Mouse (Mus musculus): ENCODE measurements around the gene Wdr34. TPM values are rescaled to one million over a fixed set of nuclear protein-coding genes. Genes with fewer than 3 reads are reported as not detected.

Gene Wdr34
- 42.3 and 42.5 TPM in 2 replicates for polyA plus RNA-seq (2016; fragmentation: Nextera tagmentation; extraction: Ambion mirVana)

DNA sequence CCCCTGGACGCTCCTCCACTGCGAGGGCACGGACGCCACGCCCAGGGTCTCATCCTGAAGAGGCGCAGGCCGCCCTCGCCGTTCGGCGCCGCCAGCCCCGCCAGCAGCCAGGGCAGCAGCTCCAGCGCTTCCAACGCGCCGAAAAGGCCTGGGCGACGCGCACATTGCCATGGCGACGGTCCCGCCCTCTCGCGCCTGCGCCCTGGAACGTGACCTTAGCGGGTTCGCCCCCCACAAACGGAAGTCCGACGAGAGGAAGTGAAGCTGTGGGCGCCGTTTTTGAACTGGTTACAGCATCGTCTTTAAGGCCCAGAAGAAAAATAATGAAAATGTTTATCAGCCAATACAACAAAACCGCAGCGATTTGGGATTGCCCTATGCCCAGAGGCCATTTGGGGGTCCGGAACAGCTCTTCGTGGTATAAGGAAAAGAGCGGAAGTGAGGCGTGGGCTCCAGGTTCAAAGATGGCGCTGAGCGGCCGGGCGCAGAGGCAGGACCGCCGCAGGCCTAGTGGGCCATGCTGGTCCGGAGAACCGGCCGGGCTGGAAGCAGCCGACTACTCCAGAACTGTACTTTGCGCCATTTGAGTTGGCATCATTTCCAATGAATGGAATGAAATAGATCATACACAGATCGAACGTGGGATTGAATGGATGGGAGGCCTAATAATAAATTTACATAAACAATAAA, at the start of gene Wdr34:
TSS of gene Wdr34 (minus strand) at position 183 of the 690 bp plus-strand sequence.
- peak within 1 kb of the TSS; percentile 68 for H3K9ac ChIP-seq
- H3K36me3 ChIP-seq (replicated peaks) = peaks cover 8% of the 10 kb centered on the region
- 1% methylated on average over 54 of the region's 54 CpGs for WGBS
- no peaks in the 10 kb centered on the region for H3K9me3 ChIP-seq
- peaks cover 11% of the 10 kb centered on the region; the same call in 1 of the 2 replicates for H3K4me1 ChIP-seq
- H3K27ac ChIP-seq = peak within 1 kb of the TSS; percentile 88
- peak within 1 kb of the TSS; percentile 56 for H3K4me3 ChIP-seq (replicated peaks)
- peaks cover 15% of the 10 kb centered on the region; the same call in 1 of the 2 replicates for H3K27me3 ChIP-seq
- ATAC-seq (ENCODE audit: low FRiP score) = peak; percentile 97
- peak within 1 kb of the TSS; percentile 58 for H3K4me2 ChIP-seq

DNA sequence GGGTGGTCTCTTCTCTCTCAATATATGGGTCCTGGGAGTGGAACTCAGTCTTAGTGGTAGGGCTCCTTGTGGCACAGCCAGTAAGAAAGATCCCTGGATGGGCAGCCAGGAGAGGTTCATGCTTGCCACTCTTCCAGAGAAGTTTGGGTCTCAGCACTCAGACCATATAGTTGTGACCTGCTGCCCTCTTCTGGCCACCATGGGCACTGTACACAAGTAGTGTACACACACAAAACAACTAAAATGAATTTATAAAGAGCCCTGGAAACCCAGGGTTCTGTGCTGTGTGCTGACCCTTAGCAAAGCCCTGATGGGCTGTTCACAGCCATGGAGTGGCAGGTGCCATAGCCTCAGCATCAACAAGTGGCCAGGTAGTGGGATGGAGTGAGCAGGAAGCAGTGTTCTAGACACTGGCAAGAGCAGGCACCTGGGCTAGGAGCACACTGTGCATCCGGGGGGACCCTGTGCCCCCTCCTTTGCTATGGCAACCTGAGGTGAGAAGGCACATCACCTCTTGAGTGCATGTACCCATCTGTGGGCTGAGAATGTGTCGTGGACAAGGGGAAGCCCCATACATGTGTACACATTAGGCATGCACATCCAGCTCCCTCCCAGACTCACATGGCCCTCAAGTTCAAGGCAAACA, 47.3 kb upstream of the Wdr34 start:
- Histone ChIP-seq H3K27ac (no peak overlapping the region), H3K4me1 (peaks cover 17% of the 10 kb centered on the region), H3K9me3 (no peaks in the 10 kb centered on the region), H3K4me2 (no peak overlapping the region), H3K27me3 (no peaks in the 10 kb centered on the region), H3K9ac (no peak overlapping the region), H3K4me3 (replicated peaks) (no peak overlapping the region), H3K36me3 (replicated peaks) (peaks cover 38% of the 10 kb centered on the region)
- ATAC-seq (ENCODE audit: low FRiP score) = no peak
- 72% methylated on average over 2 of the region's 2 CpGs for WGBS

DNA sequence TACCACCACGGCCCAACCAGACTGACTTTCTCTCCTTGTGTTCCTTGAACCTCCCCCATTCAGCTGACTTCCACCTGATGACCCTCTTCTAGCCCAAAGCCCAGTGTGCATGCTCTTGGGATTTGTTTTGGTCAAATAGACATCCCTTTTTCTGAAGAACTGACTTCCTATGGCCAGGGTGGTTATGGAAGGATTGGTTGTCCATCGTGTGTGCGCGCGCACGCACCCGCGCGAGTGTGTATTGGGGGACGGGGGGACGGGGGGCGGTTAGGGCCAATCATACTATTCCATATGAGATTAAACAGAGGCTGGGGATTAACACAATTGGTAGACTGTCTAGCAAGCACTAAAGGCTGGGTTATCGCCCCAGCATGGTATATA, 45.5 kb upstream of the Wdr34 start:
- no peaks in the 10 kb centered on the region for H3K27me3 ChIP-seq
- peaks cover 17% of the 10 kb centered on the region for H3K4me1 ChIP-seq
- no peaks in the 10 kb centered on the region for H3K9me3 ChIP-seq
- 0 out of 2 replicates have a peak overlapping the region, but pooled peaks have one; percentile 27 for H3K27ac ChIP-seq
- no peak for ATAC-seq (ENCODE audit: low FRiP score)
- WGBS = 1% methylated on average over 13 of the region's 13 CpGs
- H3K36me3 ChIP-seq (replicated peaks) = peaks cover 29% of the 10 kb centered on the region
- H3K4me2 ChIP-seq = peak overlapping the region; percentile 68
- peak overlapping the region; percentile 42 for H3K9ac ChIP-seq
- H3K4me3 ChIP-seq (replicated peaks) = peak overlapping the region; percentile 63

DNA sequence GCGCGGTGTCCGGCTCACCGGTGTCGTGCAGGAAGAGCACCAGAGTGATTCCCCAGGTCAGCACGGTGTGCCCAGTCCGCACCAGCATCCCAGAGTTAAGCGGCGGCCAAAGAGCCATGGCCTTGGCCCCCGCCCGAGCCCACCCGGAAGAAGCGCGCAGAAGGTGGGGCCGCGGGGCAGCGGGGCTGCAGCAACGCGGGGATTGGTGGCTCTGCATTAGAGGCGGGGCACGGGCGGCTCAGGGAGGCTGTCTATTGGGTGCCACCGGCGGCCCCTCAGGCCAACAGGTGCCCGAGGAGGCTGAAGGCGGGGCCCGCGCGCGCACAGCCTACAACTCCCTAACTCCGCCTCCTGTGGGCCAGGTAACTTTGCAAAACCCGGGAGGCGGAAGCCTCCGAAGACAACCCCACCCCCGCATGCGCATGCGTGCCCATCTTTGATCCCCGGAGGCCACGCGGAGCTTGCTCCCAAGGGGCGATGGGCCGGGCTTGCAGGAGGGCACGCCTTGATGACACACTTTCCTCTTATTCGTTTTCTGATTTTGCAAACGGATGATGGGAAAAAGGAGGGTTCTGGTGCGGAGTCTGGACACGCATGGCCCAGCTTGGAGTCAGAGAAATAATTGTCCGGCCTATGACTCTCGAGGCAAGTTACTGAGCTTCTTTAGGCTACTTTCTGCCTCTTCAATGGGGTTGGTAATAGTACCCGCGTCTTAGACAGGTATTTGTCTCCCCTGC, 45.0 kb upstream of the Wdr34 start, which contains the start of gene Zdhhc12:
TSS of gene Zdhhc12 (minus strand) at position 178 of the 737 bp plus-strand sequence.
- H3K4me3 ChIP-seq (replicated peaks) = peak within 1 kb of the TSS; percentile 63
- no peaks in the 10 kb centered on the region for H3K27me3 ChIP-seq
- ATAC-seq (ENCODE audit: low FRiP score) = peak; percentile 97
- H3K27ac ChIP-seq = peak within 1 kb of the TSS; percentile 38; the same call in 1 of the 2 replicates
- peaks cover 23% of the 10 kb centered on the region for H3K36me3 ChIP-seq (replicated peaks)
- H3K9ac ChIP-seq = peak within 1 kb of the TSS; percentile 63
- no peaks in the 10 kb centered on the region for H3K9me3 ChIP-seq
- H3K4me1 ChIP-seq = peaks cover 17% of the 10 kb centered on the region
- WGBS = under 1% methylated on average over 43 of the region's 51 CpGs
- peak within 1 kb of the TSS; percentile 68 for H3K4me2 ChIP-seq

DNA sequence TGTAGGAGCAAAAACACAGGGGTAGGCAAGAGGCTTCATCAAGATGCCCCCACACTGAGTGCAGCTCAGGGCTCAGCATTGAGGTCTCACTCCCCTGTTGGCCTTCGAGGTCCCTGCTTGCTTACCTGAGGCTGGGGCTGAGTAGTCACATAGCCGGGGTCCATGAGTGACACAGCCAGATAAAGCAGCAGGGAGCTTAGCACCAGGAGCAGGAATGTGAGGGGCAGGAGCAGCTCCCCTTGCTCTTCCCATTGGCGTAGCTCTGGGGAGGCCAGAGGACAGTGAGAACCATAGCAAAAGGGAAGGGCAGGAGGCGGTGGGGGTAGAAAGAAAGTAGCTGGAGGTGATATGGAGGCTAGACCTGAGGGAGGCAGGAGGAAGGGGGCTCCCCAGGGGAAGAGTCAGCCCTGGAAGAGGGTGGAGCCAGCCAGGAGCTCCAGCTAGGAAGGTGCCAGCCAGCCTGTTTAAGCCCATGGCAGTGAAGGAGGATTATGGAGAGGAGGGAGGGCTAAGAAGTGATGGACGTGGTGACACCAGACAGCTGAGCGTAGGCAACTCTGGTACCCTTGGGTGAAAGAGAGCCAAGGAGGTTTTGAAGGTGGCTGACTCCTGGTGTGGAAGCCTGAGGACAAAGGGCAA, 43.7 kb upstream of the Wdr34 start:
- 57% methylated on average over 6 of the region's 6 CpGs for WGBS
- H3K4me1 ChIP-seq = peaks cover 17% of the 10 kb centered on the region
- peak overlapping the region; percentile 63; the same call in 1 of the 2 replicates for H3K9ac ChIP-seq
- no peaks in the 10 kb centered on the region for H3K27me3 ChIP-seq
- H3K4me3 ChIP-seq (replicated peaks) = peak overlapping the region; percentile 63; the same call in 1 of the 2 replicates
- peak overlapping the region; percentile 68 for H3K4me2 ChIP-seq
- no peak for ATAC-seq (ENCODE audit: low FRiP score)
- H3K9me3 ChIP-seq = no peaks in the 10 kb centered on the region
- H3K27ac ChIP-seq = no peak overlapping the region
- peaks cover 14% of the 10 kb centered on the region for H3K36me3 ChIP-seq (replicated peaks)

DNA sequence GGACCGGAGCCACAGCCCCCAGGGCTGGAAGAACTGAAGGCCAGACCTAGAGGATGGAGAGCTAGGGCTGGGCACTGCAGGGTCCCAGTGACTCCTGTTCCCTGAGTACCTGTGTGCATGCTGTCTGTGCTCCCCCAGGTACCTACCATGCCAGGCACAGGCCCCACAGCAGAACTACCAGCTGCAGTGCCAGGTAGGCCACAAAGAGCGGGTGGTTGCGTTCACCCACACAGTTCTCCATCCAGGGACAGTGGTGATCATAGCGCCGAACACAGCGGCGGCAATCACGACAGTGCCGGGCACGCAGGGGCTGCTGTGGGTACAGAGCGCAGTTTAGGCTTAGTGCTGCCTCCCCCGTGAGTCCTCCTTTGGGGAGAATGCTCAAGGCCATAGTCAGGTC, 42.8 kb upstream of the Wdr34 start:
- Histone ChIP-seq H3K4me3 (replicated peaks) (no peak overlapping the region), H3K36me3 (replicated peaks) (peaks cover 14% of the 10 kb centered on the region), H3K4me2 (no peak overlapping the region), H3K9ac (no peak overlapping the region), H3K4me1 (peaks cover 17% of the 10 kb centered on the region), H3K27ac (no peak overlapping the region), H3K9me3 (no peaks in the 10 kb centered on the region), H3K27me3 (no peaks in the 10 kb centered on the region)
- ATAC-seq (ENCODE audit: low FRiP score) = no peak
- WGBS = 91% methylated on average over 12 of the region's 12 CpGs

DNA sequence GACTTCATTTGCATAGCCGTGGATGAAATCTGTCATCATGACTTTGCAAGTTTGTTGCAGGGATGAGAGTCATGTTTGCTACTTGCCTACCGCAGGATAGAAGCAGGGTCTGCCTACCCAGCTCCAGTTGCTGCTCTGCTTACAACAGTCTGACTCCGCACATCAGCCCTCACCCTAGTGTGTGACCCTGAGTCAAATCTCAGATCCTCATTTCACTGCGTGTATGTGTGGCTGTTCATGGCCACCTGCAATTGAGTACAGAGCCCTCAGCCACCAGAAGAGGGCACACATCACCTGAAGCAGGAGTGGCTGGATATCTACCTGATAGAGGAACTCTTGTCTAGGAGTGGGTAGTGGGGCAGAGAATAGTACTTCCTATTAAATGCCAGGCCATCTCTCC, 38.6 kb upstream of the Wdr34 start:
- no peak for ATAC-seq (ENCODE audit: low FRiP score)
- H3K4me3 ChIP-seq (replicated peaks) = no peak overlapping the region
- H3K4me2 ChIP-seq = no peak overlapping the region
- peaks cover 10% of the 10 kb centered on the region for H3K4me1 ChIP-seq
- no peaks in the 10 kb centered on the region for H3K27me3 ChIP-seq
- H3K9me3 ChIP-seq = no peaks in the 10 kb centered on the region
- H3K27ac ChIP-seq = no peak overlapping the region
- peaks cover 14% of the 10 kb centered on the region for H3K36me3 ChIP-seq (replicated peaks)
- H3K9ac ChIP-seq = no peak overlapping the region
- 95% methylated on average over 4 of the region's 4 CpGs for WGBS

DNA sequence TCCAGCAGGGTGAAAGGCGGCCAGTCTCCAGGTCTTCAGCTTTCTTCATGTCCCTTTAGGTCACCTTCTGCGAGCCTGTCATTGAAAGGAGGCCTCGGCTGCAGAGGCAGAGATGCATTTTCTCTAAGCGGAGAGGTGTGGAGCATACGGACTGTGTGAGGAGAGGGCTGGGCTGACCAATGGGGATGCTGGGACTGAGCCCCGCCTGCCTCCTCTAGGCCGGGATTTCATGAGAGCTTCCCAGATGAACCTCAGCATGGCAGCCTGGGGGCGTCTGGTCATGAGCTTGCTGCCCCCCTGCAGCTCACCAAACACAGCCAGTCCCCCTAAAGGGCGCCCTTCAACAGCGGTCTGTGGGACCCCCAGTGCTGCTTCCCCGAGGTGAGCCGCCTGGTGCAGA, 36.0 kb upstream of the Wdr34 start:
- H3K27ac ChIP-seq = no peak overlapping the region
- no peaks in the 10 kb centered on the region for H3K9me3 ChIP-seq
- no peaks in the 10 kb centered on the region for H3K27me3 ChIP-seq
- H3K4me3 ChIP-seq (replicated peaks) = peak overlapping the region; percentile 4; the same call in 1 of the 2 replicates
- ATAC-seq (ENCODE audit: low FRiP score) = peak; percentile 49; the same call in 1 of the 2 replicates
- 12% methylated on average over 12 of the region's 12 CpGs for WGBS
- peaks cover 10% of the 10 kb centered on the region for H3K4me1 ChIP-seq
- H3K36me3 ChIP-seq (replicated peaks) = 0 out of 2 replicates have a peak, but pooled peaks cover 3% of the 10 kb centered on the region
- H3K4me2 ChIP-seq = peak overlapping the region; percentile 35
- H3K9ac ChIP-seq = peak overlapping the region; percentile 5; the same call in 1 of the 2 replicates

DNA sequence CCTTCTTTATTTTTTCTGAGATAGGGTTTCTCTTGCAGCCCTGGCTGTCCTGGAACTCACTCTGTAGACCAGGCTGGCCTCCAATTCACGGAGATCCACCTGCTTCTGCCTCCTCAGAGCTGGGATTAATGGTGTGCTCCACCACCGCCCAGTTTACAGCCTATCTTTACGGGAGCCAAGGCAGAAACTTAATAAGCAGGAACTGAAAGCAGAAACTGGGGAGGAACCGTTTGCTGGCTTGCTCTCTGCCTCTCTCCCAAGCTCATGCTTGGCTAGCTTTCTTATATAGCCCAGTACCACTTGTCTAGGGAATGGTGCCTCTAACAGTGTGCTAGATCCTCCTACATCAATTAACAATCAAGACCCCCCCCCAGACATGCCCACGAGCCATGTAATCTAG, 35.4 kb upstream of the Wdr34 start:
- Histone ChIP-seq H3K4me1 (peaks cover 10% of the 10 kb centered on the region), H3K4me2 (peak overlapping the region; percentile 35), H3K27ac (no peak overlapping the region), H3K4me3 (replicated peaks) (no peak overlapping the region), H3K36me3 (replicated peaks) (0 out of 2 replicates have a peak, but pooled peaks cover 3% of the 10 kb centered on the region), H3K9me3 (no peaks in the 10 kb centered on the region), H3K27me3 (no peaks in the 10 kb centered on the region), H3K9ac (no peak overlapping the region)
- ATAC-seq (ENCODE audit: low FRiP score) = no peak
- WGBS = 59% methylated on average over 5 of the region's 5 CpGs

DNA sequence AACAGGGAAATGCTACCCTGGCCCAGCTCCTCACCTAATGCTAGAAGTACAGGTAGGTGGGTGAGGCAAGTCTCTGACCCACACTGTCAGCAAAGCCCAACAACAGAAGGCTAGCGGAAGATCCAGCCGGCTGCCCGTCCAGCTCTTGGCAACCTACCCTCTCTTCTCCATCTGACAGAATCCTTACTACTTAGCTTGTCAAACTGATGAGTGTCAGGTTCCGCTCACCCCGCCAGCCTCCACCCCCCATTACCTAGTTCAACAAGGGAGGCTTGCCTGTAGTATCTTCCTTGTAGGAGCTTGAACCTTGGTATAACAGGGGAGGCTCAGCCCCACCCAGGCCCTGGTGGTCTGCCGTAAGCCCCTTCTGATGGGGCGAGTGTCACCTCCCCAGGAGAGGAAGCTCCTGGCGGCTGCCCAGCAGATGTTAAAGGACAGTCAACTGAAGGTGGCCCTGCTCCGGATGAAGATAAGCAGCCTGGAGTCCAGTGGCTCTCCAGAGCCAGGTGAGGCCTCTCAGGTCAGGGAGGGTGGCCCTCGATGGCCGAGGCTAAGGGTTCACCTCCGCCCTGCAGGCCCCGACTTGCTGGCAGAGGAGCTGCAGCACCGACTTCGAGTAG, 31.6 kb upstream of the Wdr34 start:
- no peak for ATAC-seq (ENCODE audit: low FRiP score)
- Histone ChIP-seq H3K27me3 (no peaks in the 10 kb centered on the region), H3K27ac (no peak overlapping the region), H3K4me1 (peaks cover 21% of the 10 kb centered on the region), H3K9ac (no peak overlapping the region), H3K9me3 (no peaks in the 10 kb centered on the region), H3K4me3 (replicated peaks) (no peak overlapping the region), H3K4me2 (no peak overlapping the region), H3K36me3 (replicated peaks) (0 out of 2 replicates have a peak, but pooled peaks cover 3% of the 10 kb centered on the region)
- 86% methylated on average over 15 of the region's 15 CpGs for WGBS

DNA sequence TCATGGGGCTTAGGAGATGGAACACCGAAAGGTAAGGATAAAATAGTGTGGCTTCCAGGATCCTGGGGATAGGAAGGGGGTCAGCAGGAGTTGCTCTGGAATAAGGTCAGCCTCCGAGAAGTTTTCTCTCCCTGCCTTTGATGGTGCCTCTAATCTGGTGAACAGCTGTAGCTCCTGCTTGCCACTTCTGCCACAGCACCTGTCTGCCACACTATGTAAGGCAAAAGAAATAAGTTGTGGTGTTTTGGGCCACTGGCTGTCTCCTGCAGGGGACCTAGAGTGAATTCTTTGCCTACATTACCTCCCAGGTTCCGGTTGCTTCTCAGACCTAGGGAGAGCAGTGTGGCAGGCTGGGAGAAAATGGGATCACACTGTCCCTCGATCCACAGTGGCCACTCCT, 30.1 kb upstream of the Wdr34 start:
- peaks cover 11% of the 10 kb centered on the region for H3K4me1 ChIP-seq
- no peak overlapping the region for H3K4me3 ChIP-seq (replicated peaks)
- no peaks in the 10 kb centered on the region for H3K9me3 ChIP-seq
- H3K27me3 ChIP-seq = no peaks in the 10 kb centered on the region
- no peak for ATAC-seq (ENCODE audit: low FRiP score)
- peak overlapping the region; percentile 36; the same call in 1 of the 2 replicates for H3K9ac ChIP-seq
- WGBS = 81% methylated on average over 4 of the region's 4 CpGs
- peak overlapping the region; percentile 42; the same call in 1 of the 2 replicates for H3K27ac ChIP-seq
- peak overlapping the region; percentile 66; the same call in 1 of the 2 replicates for H3K4me2 ChIP-seq
- H3K36me3 ChIP-seq (replicated peaks) = 0 out of 2 replicates have a peak, but pooled peaks cover 7% of the 10 kb centered on the region

Measured in forebrain, embryonic 12.5 days (tissue).